Mouse (Mus musculus) stomach, postnatal 0 days (tissue): ENCODE measurements around the gene Ift46. TPM values are rescaled to one million over a fixed set of nuclear protein-coding genes. Genes with fewer than 3 reads are reported as not detected.

ENCODE experiments used
- ATAC-seq: fragments of 200-750 bp; cut with Nextera tagmentation; 2 replicates; pipeline ENCODE4 v1.8.0; 2017; ENCODE audit not compliant: low FRiP score, low TSS enrichment
- DNase-seq: peaks from one replicate; pipeline ENCODE4 v3.0.0-alpha.2; 2016; ENCODE audit warnings: low spot score
- H3K27ac ChIP-seq: fragments of 300-500 bp; sonication (generic); replicated peaks from 2 replicates; pipeline ENCODE4 v1.5.1; 2014; ENCODE audit warnings: mild to moderate bottlenecking, control low read depth
- H3K27me3 ChIP-seq: fragments of 300-500 bp; sonication (generic); 2 replicates; pipeline ENCODE4 v1.6.1; 2014; ENCODE audit warnings: low read length; ENCODE audit not compliant: control insufficient read depth, insufficient read depth
- H3K36me3 ChIP-seq: fragments of 300-500 bp; sonication (generic); 2 replicates; pipeline ENCODE4 v1.6.1; 2014; ENCODE audit warnings: low read length, mixed read lengths; ENCODE audit not compliant: control insufficient read depth, insufficient read depth
- H3K4me1 ChIP-seq: fragments of 300-500 bp; sonication (generic); replicated peaks from 2 replicates; pipeline ENCODE4 v1.6.1; 2014; ENCODE audit warnings: antibody characterized with exemption; ENCODE audit not compliant: control insufficient read depth, insufficient read depth
- H3K4me2 ChIP-seq: fragments of 300-500 bp; sonication (generic); replicated peaks from 2 replicates; pipeline ENCODE4 v1.6.1; 2014; ENCODE audit warnings: low read depth, mild to moderate bottlenecking, control low read depth, moderate library complexity
- H3K4me3 ChIP-seq: fragments of 300-500 bp; sonication (generic); 2 replicates; pipeline ENCODE4 v1.5.1; 2014; ENCODE audit warnings: low read depth, low read length, control low read depth
- H3K9ac ChIP-seq: fragments of 300-500 bp; sonication (generic); 2 replicates; pipeline ENCODE4 v1.6.1; 2014; ENCODE audit warnings: mild to moderate bottlenecking, low read length, control low read depth, mixed read lengths
- H3K9me3 ChIP-seq: fragments of 300-500 bp; sonication (generic); 2 replicates; pipeline ENCODE4 v1.6.1; 2016; ENCODE audit warnings: low read length; ENCODE audit not compliant: control insufficient read depth
- CTCF ChIP-seq: IDR thresholded peaks from 2 replicates; pipeline ENCODE4 v1.5.1; 2016; ENCODE audit warnings: antibody characterized with exemption, low read depth, mild to moderate bottlenecking, moderate library complexity
- EP300 ChIP-seq: optimal IDR thresholded peaks from 2 replicates; pipeline ENCODE3; 2016; ENCODE audit warnings: antibody characterized with exemption
- WGBS: fragments of 180-500 bp; shearing (Covaris S2); extraction: QIAGEN DNeasy Blood & Tissue Kit; methylation state at CpG from one replicate; pipeline ENCODE4 v1.1.7; 2014; 5-methylcytosine and 5-hydroxymethylcytosine counted together
- polyA plus RNA-seq: library from polyadenylated mRNA; unstranded; fragments of >200 nt; fragmentation: Nextera tagmentation; extraction: Ambion mirVana; gene quantifications from 2 replicates; pipeline ENCODE4 v1.2.1, GENCODE M21; 2015

The Ift46 gene
- polyA plus RNA-seq, 1 experiment from 2014 or later, result 55.5 TPM

- Histone ChIP-seq H3K4me1 (no peaks in the 10 kb centered on the region), H3K9ac (no peak overlapping the region), H3K4me2 (no peak overlapping the region), H3K27me3 (no peaks in the 10 kb centered on the region), H3K27ac (no peak overlapping the region), H3K9me3 (no peaks in the 10 kb centered on the region), H3K36me3 (peaks cover 59% of the 10 kb centered on the region), H3K4me3 (no peak overlapping the region)
- TF ChIP-seq CTCF (no peak), EP300 (no peak)
- DNase-seq, result no peak
- no peak for ATAC-seq
- 79% methylated on average over 7 of the region's 7 CpGs for WGBS
Observed at GRCm38 (mm10) chr9:44826660-44827059, 59.0 kb downstream of the Ift46 start.

GRCm38 (mm10) chr9:44828944-44829343 is 61.2 kb downstream of the Ift46 start:
- 97% methylated on average over 11 of the region's 11 CpGs for WGBS
- Histone ChIP-seq H3K4me3 (no peak overlapping the region), H3K27me3 (no peaks in the 10 kb centered on the region), H3K4me2 (no peak overlapping the region), H3K27ac (no peak overlapping the region), H3K36me3 (peaks cover 54% of the 10 kb centered on the region), H3K4me1 (no peaks in the 10 kb centered on the region), H3K9me3 (no peaks in the 10 kb centered on the region), H3K9ac (no peak overlapping the region)
- no peak for TF ChIP-seq CTCF
- no peak for TF ChIP-seq EP300
- ATAC-seq (no peak), DNase-seq (no peak)

- WGBS, result 83% methylated on average over 2 of the region's 2 CpGs
- no peak overlapping the region for H3K27ac ChIP-seq
- no peaks in the 10 kb centered on the region for H3K27me3 ChIP-seq
- no peaks in the 10 kb centered on the region for H3K9me3 ChIP-seq
- TF ChIP-seq CTCF, result no peak
- TF ChIP-seq EP300, result no peak
- H3K4me2 ChIP-seq, result no peak overlapping the region
- H3K4me3 ChIP-seq, result no peak overlapping the region
- H3K36me3 ChIP-seq, result peaks cover 47% of the 10 kb centered on the region
- DNase-seq (no peak), ATAC-seq (no peak)
- no peaks in the 10 kb centered on the region for H3K4me1 ChIP-seq
- no peak overlapping the region for H3K9ac ChIP-seq
Observed at GRCm38 (mm10) chr9:44830506-44830905, 62.8 kb downstream of the Ift46 start.

GRCm38 (mm10) chr9:44832356-44832755 is 64.6 kb downstream of the Ift46 start:
- Histone ChIP-seq H3K4me3 (no peak overlapping the region), H3K27ac (no peak overlapping the region), H3K36me3 (peaks cover 45% of the 10 kb centered on the region), H3K4me2 (no peak overlapping the region), H3K9ac (no peak overlapping the region), H3K4me1 (no peaks in the 10 kb centered on the region), H3K9me3 (no peaks in the 10 kb centered on the region), H3K27me3 (no peaks in the 10 kb centered on the region)
- ATAC-seq (no peak), DNase-seq (peak; percentile 35)
- no peak for TF ChIP-seq CTCF
- no peak for TF ChIP-seq EP300
- WGBS, result 66% methylated on average over 4 of the region's 4 CpGs

- Histone ChIP-seq H3K9me3 (no peaks in the 10 kb centered on the region), H3K36me3 (peaks cover 40% of the 10 kb centered on the region), H3K27ac (no peak overlapping the region), H3K4me2 (no peak overlapping the region), H3K9ac (no peak overlapping the region), H3K4me3 (no peak overlapping the region), H3K27me3 (no peaks in the 10 kb centered on the region), H3K4me1 (no peaks in the 10 kb centered on the region)
- WGBS, result 47% methylated on average over 7 of the region's 7 CpGs
- TF ChIP-seq EP300 (no peak), CTCF (peak; percentile 83)
- ATAC-seq (peak; percentile 23; the same call in 1 of the 2 replicates), DNase-seq (peak; percentile 79)
Observed at GRCm38 (mm10) chr9:44836439-44836838, 68.7 kb downstream of the Ift46 start.

- ATAC-seq (no peak), DNase-seq (no peak)
- Histone ChIP-seq H3K27ac (no peak overlapping the region), H3K4me3 (no peak overlapping the region), H3K4me1 (no peaks in the 10 kb centered on the region), H3K36me3 (peaks cover 36% of the 10 kb centered on the region), H3K9ac (no peak overlapping the region), H3K4me2 (no peak overlapping the region), H3K27me3 (no peaks in the 10 kb centered on the region), H3K9me3 (no peaks in the 10 kb centered on the region)
- WGBS, result 83% methylated on average over 10 of the region's 10 CpGs
- TF ChIP-seq CTCF (peak; percentile 74), EP300 (no peak)
Observed at GRCm38 (mm10) chr9:44841241-44841640, 73.5 kb downstream of the Ift46 start.

Other genes with a start within 250 kb of the Ift46 start
- gene Cxcr5, start 206.0 kb upstream of the Ift46 start, polyA plus RNA-seq, result 0.13 and 0.21 TPM in 2 replicates
- 7.9 and 10.4 TPM in 2 replicates for gene Ddx6, start 163.0 kb upstream of the Ift46 start, polyA plus RNA-seq
- not detected in 2 replicates for gene Treh, start 94.7 kb upstream of the Ift46 start, polyA plus RNA-seq
- gene Phldb1, start 32.7 kb upstream of the Ift46 start, polyA plus RNA-seq, result 14.9 and 15.8 TPM in 2 replicates
- 98.1 TPM in 2 replicates for gene Arcn1, start 63 bp upstream of the Ift46 start, polyA plus RNA-seq
- gene Tmem25, start 31.4 kb downstream of the Ift46 start, polyA plus RNA-seq, result 1.7 and 1.9 TPM in 2 replicates
- 8.6 and 9.2 TPM in 2 replicates for gene Ttc36, start 35.2 kb downstream of the Ift46 start, polyA plus RNA-seq
- 3.9 and 4.3 TPM in 2 replicates for gene Kmt2a, start 113.4 kb downstream of the Ift46 start, polyA plus RNA-seq
- gene Atp5l, start 152.8 kb downstream of the Ift46 start, polyA plus RNA-seq, result 1,024 and 1,071 TPM in 2 replicates
- gene Ube4a, start 197.7 kb downstream of the Ift46 start, polyA plus RNA-seq, result 11.7 and 14.3 TPM in 2 replicates
- 0.16 and 0.39 TPM in 2 replicates for gene Cd3g, start 212.5 kb downstream of the Ift46 start, polyA plus RNA-seq
- 0.15 TPM in 1 of 2 replicates, not detected in the other for gene Cd3d, start 213.9 kb downstream of the Ift46 start, polyA plus RNA-seq
- gene Cd3e, start 241.7 kb downstream of the Ift46 start, polyA plus RNA-seq, result 0.18 TPM in 1 of 2 replicates, not detected in the other